Mouse (Mus musculus) liver, embryonic 14.5 days (tissue): ENCODE measurements around the gene Bptf. TPM values are rescaled to one million over a fixed set of nuclear protein-coding genes. Genes with fewer than 3 reads are reported as not detected.
A peak's percentile ranks its signal among the peaks of the same experiment; 100 is the strongest.
"Not testable (repeated sequence)": the region's sequence is repeated elsewhere in the genome, so short reads cannot be mapped to it uniquely, and the experiment has no call there.

Experiments used
- ATAC-seq: fragments of 200-750 bp; cut with Nextera tagmentation; 2 replicates; pipeline ENCODE4 v1.8.0; 2017; ENCODE audit warnings: moderate number of reproducible peaks, mild to moderate bottlenecking, moderate library complexity; ENCODE audit not compliant: insufficient read depth
- DNase-seq, 3 experiments: peaks; one replicate each; pipeline ENCODE4 v3.0.0-alpha.2; 2012 to 2013; ENCODE audit warnings: low read depth in 3 of 3, low spot score in 3 of 3
- H3K27ac ChIP-seq: fragments of 300-500 bp; sonication (generic); 2 replicates; pipeline ENCODE4 v1.5.1; 2014; ENCODE audit warnings: moderate library complexity, mild to moderate bottlenecking, control low read depth, inconsistent platforms
- H3K27me3 ChIP-seq: fragments of 300-500 bp; sonication (generic); 2 replicates; pipeline ENCODE4 v1.6.1; 2014; ENCODE audit warnings: mild to moderate bottlenecking, low read length, moderate library complexity; ENCODE audit not compliant: control insufficient read depth, insufficient read depth
- H3K36me3 ChIP-seq: fragments of 300-500 bp; sonication (generic); replicated peaks from 2 replicates; pipeline ENCODE4 v1.6.1; 2014; ENCODE audit warnings: low read depth; ENCODE audit not compliant: control insufficient read depth, insufficient read depth
- H3K4me1 ChIP-seq, 2 experiments: fragments of 200-500 bp in 1 of 2; fragments of 300-500 bp in 1 of 2; sonication (generic) in 1 of 2; replicated peaks; 2 replicates each; pipeline ENCODE4 v1.6.1; 2012 to 2014; ENCODE audit warnings: antibody characterized with exemption in 1 of 2, inconsistent platforms in 1 of 2, low read length in 1 of 2; ENCODE audit not compliant: control insufficient read depth in 2 of 2, insufficient read depth in 2 of 2
- H3K4me2 ChIP-seq: fragments of 300-500 bp; sonication (generic); 2 replicates; pipeline ENCODE4 v1.6.1; 2014; ENCODE audit warnings: low read depth, mild to moderate bottlenecking, control low read depth, moderate library complexity
- H3K4me3 ChIP-seq, 2 experiments: fragments of 200-500 bp in 1 of 2; fragments of 300-500 bp in 1 of 2; sonication (generic) in 1 of 2; 2 replicates each; pipeline ENCODE4 v1.5.1; 2012 to 2014; ENCODE audit warnings: low read depth in 2 of 2, low read length in 2 of 2, mild to moderate bottlenecking in 2 of 2, control low read depth in 1 of 2, inconsistent platforms in 1 of 2, moderate library complexity in 1 of 2; ENCODE audit not compliant: insufficient read depth in 1 of 2
- H3K9ac ChIP-seq: fragments of 300-500 bp; sonication (generic); replicated peaks from 2 replicates; pipeline ENCODE4 v1.6.1; 2014; ENCODE audit warnings: mild to moderate bottlenecking, control low read depth, moderate library complexity
- H3K9me3 ChIP-seq: fragments of 300-500 bp; sonication (generic); 2 replicates; pipeline ENCODE4 v1.6.1; 2016; ENCODE audit warnings: low read length, mixed read lengths; ENCODE audit not compliant: control insufficient read depth
- CTCF ChIP-seq: IDR thresholded peaks from 2 replicates; pipeline ENCODE4 v1.5.1; 2016; ENCODE audit warnings: antibody characterized with exemption, low read depth, control low read depth
- EP300 ChIP-seq: IDR thresholded peaks from 2 replicates; pipeline ENCODE4 v1.6.1; 2016; ENCODE audit warnings: antibody characterized with exemption, low read depth
- WGBS: fragments of 180-500 bp; shearing (Covaris S2); extraction: QIAGEN DNeasy Blood & Tissue Kit; methylation state at CpG from one replicate; pipeline ENCODE4 v1.1.7; 2014; ENCODE audit not compliant: insufficient replicate concordance; 5-methylcytosine and 5-hydroxymethylcytosine counted together
- polyA plus RNA-seq, 2 experiments: library from polyadenylated mRNA; depleted of rRNA in 1 of 2; stranded (reverse) in 1 of 2; unstranded in 1 of 2; fragments of >200 nt; fragmentation: Nextera tagmentation in 1 of 2; extraction: Ambion mirVana in 1 of 2; gene quantifications; 2 replicates each; pipeline versions ENCODE4 v1.2.1 to v1.2.3; 2012 to 2014

Bptf gene
- polyA plus RNA-seq, 2 experiments: 7.5 to 10.3 TPM

DNA sequence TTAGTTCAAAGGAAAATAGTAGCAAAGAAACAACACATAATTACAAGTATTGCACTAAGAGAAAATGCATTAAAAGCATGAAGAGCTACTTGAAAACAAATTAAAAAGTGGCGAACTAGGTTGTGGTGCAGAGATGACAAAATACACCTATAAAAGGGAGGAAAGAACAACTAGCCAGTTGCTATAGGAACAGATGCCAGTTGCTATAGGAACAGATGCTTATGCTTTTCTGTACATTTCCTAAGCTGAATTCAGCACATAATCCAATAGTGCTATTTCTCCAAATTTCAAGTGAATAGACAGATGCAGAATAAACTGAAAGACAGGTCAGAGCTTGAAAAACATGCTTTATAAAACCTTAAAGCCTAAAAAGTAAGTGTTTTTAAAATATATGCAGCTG is 67.3 kb downstream of the Bptf start:
- Histone ChIP-seq H3K9ac (no peak overlapping the region), H3K4me3 (no peak overlapping the region), H3K27ac (no peak overlapping the region), H3K4me1 (no peaks in the 10 kb centered on the region), H3K36me3 (peaks cover 40% of the 10 kb centered on the region), H3K9me3 (no peaks in the 10 kb centered on the region), H3K27me3 (no peaks in the 10 kb centered on the region), H3K4me2 (no peak overlapping the region)
- ATAC-seq: no peak
- TF ChIP-seq CTCF (no peak), EP300 (no peak)
- 77% methylated on average over 1 of the region's 1 CpGs for WGBS
- DNase-seq: no peak

DNA sequence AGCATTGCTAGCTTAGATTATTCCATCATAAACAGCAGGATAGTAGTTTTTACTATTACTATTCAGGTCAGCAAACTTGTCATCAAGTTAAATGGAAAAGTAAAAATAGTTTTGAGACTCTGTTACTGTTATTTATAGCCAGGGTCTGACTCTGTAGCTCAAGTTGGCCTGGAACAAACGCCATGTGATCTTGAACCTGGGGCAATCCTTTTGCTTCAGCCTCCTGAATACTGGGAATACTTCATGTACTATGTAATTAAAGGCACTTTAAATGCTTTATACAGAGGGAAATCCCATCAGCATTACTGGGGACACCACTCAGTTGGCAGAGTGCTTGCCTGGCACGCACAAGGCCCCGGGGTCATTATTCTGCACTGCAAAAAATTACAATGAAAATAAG is 68.9 kb downstream of the Bptf start:
- Histone ChIP-seq H3K36me3 (peaks cover 49% of the 10 kb centered on the region), H3K27me3 (no peaks in the 10 kb centered on the region), H3K4me2 (no peak overlapping the region), H3K9ac (no peak overlapping the region), H3K9me3 (no peaks in the 10 kb centered on the region), H3K4me1 (no peaks in the 10 kb centered on the region; a peak in 1 of 4 replicates), H3K27ac (no peak overlapping the region), H3K4me3 (no peak overlapping the region)
- DNase-seq: no peak
- ATAC-seq: no peak
- WGBS: 91% methylated on average over 3 of the region's 3 CpGs
- TF ChIP-seq EP300 (no peak), CTCF (no peak)

DNA sequence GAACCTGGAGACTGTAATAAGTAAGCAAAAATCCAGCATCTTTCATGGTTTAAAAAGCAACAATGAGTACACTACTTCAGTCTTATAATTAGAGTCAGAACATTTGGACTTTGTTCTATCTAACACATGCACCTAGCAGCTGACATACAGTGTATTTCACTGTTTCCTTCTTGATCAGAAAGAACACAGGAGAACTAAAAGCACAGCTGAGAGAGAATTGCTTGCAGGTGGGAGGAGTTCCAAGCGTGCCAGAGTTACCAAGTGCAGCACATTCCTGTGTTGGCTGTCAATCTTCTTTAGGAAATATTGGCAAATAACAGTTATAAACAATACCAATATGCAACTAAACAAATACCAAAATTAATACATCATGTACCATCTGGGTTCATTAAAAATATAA is 71.0 kb downstream of the Bptf start:
- WGBS: 73% methylated on average over 1 of the region's 1 CpGs
- H3K4me2 ChIP-seq: no peak overlapping the region

DNA sequence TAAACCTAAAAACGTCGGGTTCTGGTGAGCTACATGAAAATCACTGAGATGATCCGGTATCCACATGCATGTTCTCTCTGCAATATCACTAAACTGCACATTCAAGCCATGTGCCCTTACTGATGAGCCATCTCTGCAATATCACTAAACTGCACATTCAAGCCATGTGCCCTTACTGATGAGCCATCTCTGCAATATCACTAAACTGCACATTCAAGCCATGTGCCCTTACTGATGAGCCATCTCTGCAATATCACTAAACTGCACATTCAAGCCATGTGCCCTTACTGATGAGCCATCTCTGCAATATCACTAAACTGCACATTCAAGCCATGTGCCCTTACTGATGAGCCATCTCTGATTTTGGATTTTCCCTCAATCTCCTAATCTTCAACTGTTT is 72.3 kb downstream of the Bptf start:
- H3K36me3 ChIP-seq: peaks cover 57% of the 10 kb centered on the region
- H3K27me3 ChIP-seq, H3K9me3 ChIP-seq, H3K27ac ChIP-seq, H3K4me3 ChIP-seq, H3K9ac ChIP-seq, H3K4me2 ChIP-seq, DNase-seq, H3K4me1 ChIP-seq: not testable (repeated sequence)
- peak; percentile 35; the same call in 1 of the 2 replicates for TF ChIP-seq EP300
- ATAC-seq: 0 out of 2 replicates have a peak, but pooled peaks have one; percentile 9
- 39% methylated on average over 3 of the region's 3 CpGs for WGBS

More for the DNA sequence above, 71.0 kb downstream of the Bptf start:
- H3K27me3 ChIP-seq: no peaks in the 10 kb centered on the region
- H3K4me3 ChIP-seq: no peak overlapping the region
- peaks cover 52% of the 10 kb centered on the region for H3K36me3 ChIP-seq
- H3K4me1 ChIP-seq: no peaks in the 10 kb centered on the region; a peak in 1 of 4 replicates
- H3K27ac ChIP-seq: no peak overlapping the region
- TF ChIP-seq CTCF (no peak), EP300 (no peak)
- DNase-seq (no peak), ATAC-seq (no peak)
- H3K9me3 ChIP-seq: no peaks in the 10 kb centered on the region
- H3K9ac ChIP-seq: no peak overlapping the region

DNA sequence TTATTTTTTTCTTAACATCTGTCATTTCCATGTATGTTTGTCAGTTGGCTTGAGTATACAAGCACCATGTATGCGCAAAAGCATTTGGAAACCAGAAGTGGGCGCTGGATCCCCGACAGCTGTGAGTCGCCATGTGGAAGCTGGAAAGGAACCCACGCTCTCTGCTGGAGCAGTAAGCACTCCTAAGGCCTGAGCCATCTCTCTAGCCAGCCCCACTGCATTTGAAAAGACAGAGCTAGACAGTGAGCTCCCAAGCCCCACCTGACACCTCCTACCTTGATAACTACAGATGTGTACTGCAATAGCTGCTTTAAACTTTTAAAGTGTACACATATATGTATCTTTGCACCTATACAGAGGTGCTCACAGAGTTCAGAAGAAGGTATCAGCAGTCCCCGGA is 74.5 kb downstream of the Bptf start:
- no peak for DNase-seq
- Histone ChIP-seq H3K9ac (no peak overlapping the region), H3K9me3 (no peaks in the 10 kb centered on the region), H3K4me2 (no peak overlapping the region), H3K36me3 (peaks cover 73% of the 10 kb centered on the region), H3K4me1 (no peaks in the 10 kb centered on the region; a peak in 1 of 4 replicates), H3K27ac (no peak overlapping the region), H3K4me3 (no peak overlapping the region), H3K27me3 (no peaks in the 10 kb centered on the region)
- ATAC-seq: no peak
- no peak for TF ChIP-seq CTCF
- no peak for TF ChIP-seq EP300
- WGBS: 84% methylated on average over 6 of the region's 6 CpGs
